Mouse (Mus musculus): ENCODE results near the gene Ctsd. TPM values are rescaled to one million over a fixed set of nuclear protein-coding genes. Genes with fewer than 3 reads are reported as not detected.

Ctsd gene
- total and polyA plus RNA-seq, 3 experiments, result 61.2 to 107 (median 104) TPM

DNA sequence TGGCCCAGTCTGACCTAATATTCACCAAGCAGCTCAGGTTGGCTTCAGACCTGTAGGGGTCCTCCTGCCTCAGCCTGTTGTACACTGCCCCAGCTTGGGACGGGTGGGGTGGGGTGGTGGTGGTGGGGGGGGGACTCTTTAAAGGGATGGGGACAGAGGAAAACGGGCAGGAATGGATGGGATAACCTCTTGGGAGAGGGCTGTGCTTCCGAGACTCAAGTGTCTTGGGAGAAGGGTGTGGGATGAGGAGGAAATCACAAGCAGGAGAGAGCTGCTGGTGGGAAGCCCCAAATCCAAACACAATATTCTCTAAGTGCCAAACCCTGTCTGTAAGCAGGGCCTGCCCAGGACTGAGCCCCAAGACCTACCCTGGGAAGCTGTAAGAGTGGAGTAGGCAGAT lies 28.4 kb upstream of the Ctsd start:
- Histone ChIP-seq H3K27me3 (replicated peaks) (peaks cover 20% of the 10 kb centered on the region), H3K4me2 (ENCODE audit: insufficient read depth, low read depth, poor library complexity, severe bottlenecking) (no peak overlapping the region), H3K4me3 (replicated peaks in 1 of 3; ENCODE audit: low read depth in 2 of 3, low read length in 2 of 3, poor library complexity in 1 of 3) (no peak overlapping the region), H3K4me1 (ENCODE audit: control insufficient read depth in 1 of 2, insufficient read depth in 2 of 2) (no peaks in the 10 kb centered on the region), H3K9me3 (replicated peaks; ENCODE audit: low read length) (peaks cover 8% of the 10 kb centered on the region), H3K79me2 (replicated peaks; ENCODE audit: control insufficient read depth, extremely low read depth, insufficient read depth, poor library complexity, severe bottlenecking) (no peaks in the 10 kb centered on the region), H3K9ac (ENCODE audit: insufficient read depth, low read depth) (no peak overlapping the region), H3K27ac (ENCODE audit: insufficient read depth, low read depth) (no peak overlapping the region), H3K36me3 (replicated peaks in 1 of 2; ENCODE audit: control insufficient read depth in 1 of 2, insufficient read depth in 1 of 2, low read length in 1 of 2) (no peaks in the 10 kb centered on the region)
- dilution Hi-C loops (cut with MboI; ENCODE audit: extremely low pct_ligation_motif_present, extremely low pct_unique_long_range_greater_than_20kb, low sequenced_read_pairs), result no loop called here
- in situ Hi-C loops (cut with MboI; ENCODE audit: low pct_ligation_motif_present, low pct_unique_long_range_greater_than_20kb, low sequenced_read_pairs), result no loop called here
- TF ChIP-seq NELFE (IDR thresholded peaks at IDR 0.05; ENCODE audit: low read depth, low read length) (no peak), SIN3A (IDR thresholded peaks at IDR 0.05; ENCODE audit: low read length) (no peak), BHLHE40 (IDR thresholded peaks at IDR 0.05; ENCODE audit: low read depth, low read length) (no peak), TBP (conservative IDR thresholded peaks at IDR 0.05; ENCODE audit: low read depth, low read length) (no peak), ZNF384 (IDR thresholded peaks at IDR 0.05; ENCODE audit: low read depth, low read length) (no peak), NRF1 (IDR thresholded peaks at IDR 0.05; ENCODE audit: low read depth, low read length) (no peak), HCFC1 (IDR thresholded peaks at IDR 0.05; ENCODE audit: low read depth, low read length) (no peak), POLR2AphosphoS2 (IDR thresholded peaks at IDR 0.05; ENCODE audit: low read depth, low read length) (no peak), MAFK (IDR thresholded peaks at IDR 0.05; ENCODE audit: insufficient replicate concordance, low read length) (no peak), PAX5 (IDR thresholded peaks at IDR 0.05; ENCODE audit: low read length) (no peak), MXI1 (IDR thresholded peaks at IDR 0.05; ENCODE audit: low read depth, low read length) (no peak), E2F4 (IDR thresholded peaks at IDR 0.05; ENCODE audit: insufficient replicate concordance, low read depth, low read length) (no peak), ZKSCAN1 (IDR thresholded peaks at IDR 0.05; ENCODE audit: borderline replicate concordance, low read depth, low read length) (no peak), CTCF (conservative IDR thresholded peaks at IDR 0.05 in 1 of 2, IDR thresholded peaks at IDR 0.05 in 1 of 2; ENCODE audit: low read depth in 2 of 2, low read length in 2 of 2) (no peak)
- no peak for DNase-seq (ENCODE audit: extremely low read depth)

GRCm38 (mm10) chr7:142415314-142415713 lies 27.5 kb upstream of the Ctsd start:
- peaks cover 8% of the 10 kb centered on the region for H3K9me3 ChIP-seq (replicated peaks; ENCODE audit: low read length)
- H3K27me3 ChIP-seq (replicated peaks), result peaks cover 22% of the 10 kb centered on the region
- no peak overlapping the region for H3K9ac ChIP-seq (ENCODE audit: insufficient read depth, low read depth)
- in situ Hi-C loops (cut with MboI; ENCODE audit: low pct_ligation_motif_present, low pct_unique_long_range_greater_than_20kb, low sequenced_read_pairs), result no loop called here
- H3K27ac ChIP-seq (ENCODE audit: insufficient read depth, low read depth), result no peak overlapping the region
- no peak for DNase-seq (ENCODE audit: extremely low read depth)
- TF ChIP-seq BHLHE40 (IDR thresholded peaks at IDR 0.05; ENCODE audit: low read depth, low read length) (no peak), USF1 (IDR thresholded peaks at IDR 0.05; ENCODE audit: low read depth, low read length) (no peak), MAZ (IDR thresholded peaks at IDR 0.05; ENCODE audit: low read depth, low read length) (no peak), ETS1 (conservative IDR thresholded peaks at IDR 0.05; ENCODE audit: low read depth, low read length) (no peak), ZC3H11A (IDR thresholded peaks at IDR 0.05; ENCODE audit: low read depth, low read length) (no peak), UBTF (IDR thresholded peaks at IDR 0.05; ENCODE audit: low read depth, low read length) (no peak)
- no peak overlapping the region for H3K4me2 ChIP-seq (ENCODE audit: insufficient read depth, low read depth, poor library complexity, severe bottlenecking)
- no peaks in the 10 kb centered on the region for H3K36me3 ChIP-seq (replicated peaks in 1 of 2; ENCODE audit: control insufficient read depth in 1 of 2, insufficient read depth in 1 of 2, low read length in 1 of 2)
- dilution Hi-C loops (cut with MboI; ENCODE audit: extremely low pct_ligation_motif_present, extremely low pct_unique_long_range_greater_than_20kb, low sequenced_read_pairs), result no loop called here
- no peak overlapping the region for H3K4me3 ChIP-seq (replicated peaks in 1 of 3; ENCODE audit: low read depth in 2 of 3, low read length in 2 of 3, poor library complexity in 1 of 3)
- no peaks in the 10 kb centered on the region for H3K79me2 ChIP-seq (replicated peaks; ENCODE audit: control insufficient read depth, extremely low read depth, insufficient read depth, poor library complexity, severe bottlenecking)
- no peaks in the 10 kb centered on the region for H3K4me1 ChIP-seq (ENCODE audit: control insufficient read depth in 1 of 2, insufficient read depth in 2 of 2)

Measured in CH12.LX (cell line).